Mouse (Mus musculus) hindbrain, embryonic 14.5 days (tissue): ENCODE measurements around the gene Olfr20. TPM values are rescaled to one million over a fixed set of nuclear protein-coding genes. Genes with fewer than 3 reads are reported as not detected.
"Not testable (repeated sequence)": the region's sequence is repeated elsewhere in the genome, so short reads cannot be mapped to it uniquely, and the experiment has no call there.

Source experiments
- ATAC-seq: fragments of 200-750 bp; cut with Nextera tagmentation; 2 replicates; pipeline ENCODE4 v1.8.0; 2017; ENCODE audit warnings: moderate number of reproducible peaks, mild to moderate bottlenecking, moderate TSS enrichment, moderate library complexity; ENCODE audit not compliant: low FRiP score
- DNase-seq: peaks from one replicate; pipeline ENCODE4 v3.0.0-alpha.2; 2015; ENCODE audit warnings: low spot score
- H3K27ac ChIP-seq: fragments of 300-500 bp; sonication (generic); 2 replicates; pipeline ENCODE4 v1.5.1; 2014; ENCODE audit warnings: mild to moderate bottlenecking, moderate library complexity
- H3K27me3 ChIP-seq: fragments of 300-500 bp; sonication (generic); 2 replicates; pipeline ENCODE4 v1.6.1; 2014; ENCODE audit warnings: mild to moderate bottlenecking, low read length, mixed read lengths; ENCODE audit not compliant: control insufficient read depth, insufficient read depth
- H3K36me3 ChIP-seq: fragments of 300-500 bp; sonication (generic); replicated peaks from 2 replicates; pipeline ENCODE4 v1.6.1; 2014; ENCODE audit not compliant: control insufficient read depth, insufficient read depth
- H3K4me1 ChIP-seq: fragments of 300-500 bp; sonication (generic); replicated peaks from 2 replicates; pipeline ENCODE4 v1.6.1; 2014; ENCODE audit warnings: antibody characterized with exemption, low read length, mixed read lengths; ENCODE audit not compliant: control insufficient read depth, insufficient read depth
- H3K4me2 ChIP-seq: fragments of 300-500 bp; sonication (generic); replicated peaks from 2 replicates; pipeline ENCODE4 v1.6.1; 2014; ENCODE audit warnings: mild to moderate bottlenecking, moderate library complexity
- H3K4me3 ChIP-seq: fragments of 300-500 bp; sonication (generic); replicated peaks from 2 replicates; pipeline ENCODE4 v1.5.1; 2014; ENCODE audit warnings: mild to moderate bottlenecking, low read length
- H3K9ac ChIP-seq: fragments of 300-500 bp; sonication (generic); 2 replicates; pipeline ENCODE4 v1.6.1; 2014
- H3K9me3 ChIP-seq: fragments of 300-500 bp; sonication (generic); 2 replicates; pipeline ENCODE4 v1.6.1; 2016; ENCODE audit warnings: low read length; ENCODE audit not compliant: control insufficient read depth
- WGBS: fragments of 180-500 bp; shearing (Covaris S2); extraction: QIAGEN DNeasy Blood & Tissue Kit; methylation state at CpG from one replicate; pipeline ENCODE4 v1.1.7; 2014; 5-methylcytosine and 5-hydroxymethylcytosine counted together
- polyA plus RNA-seq: library from polyadenylated mRNA; unstranded; fragments of >200 nt; fragmentation: Nextera tagmentation; extraction: Ambion mirVana; gene quantifications from 2 replicates; pipeline ENCODE4 v1.2.1, GENCODE M21; 2014

Olfr20 gene
- polyA plus RNA-seq: not detected in 2 replicates

DNA sequence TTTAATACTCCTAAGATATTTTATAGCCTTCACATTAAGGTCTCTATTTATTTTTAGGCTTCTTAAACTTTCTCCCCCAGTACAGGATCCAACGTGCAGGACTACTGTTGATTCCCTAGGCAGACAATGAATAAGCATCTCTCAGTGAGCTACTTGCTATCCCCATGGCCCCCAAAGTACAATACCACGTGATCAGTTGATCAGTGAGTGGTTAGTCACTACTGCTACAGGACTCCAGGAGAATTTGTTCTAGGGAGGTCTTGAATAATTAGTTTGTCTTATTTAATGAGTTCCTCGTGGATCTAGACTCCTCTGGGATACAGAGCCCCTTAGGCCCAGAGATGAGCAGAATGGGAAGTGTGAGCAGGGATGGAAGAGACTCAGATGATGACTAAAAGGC, at the start of gene Olfr20:
Gene Olfr20 (plus strand): TSS at position 301 of the 400 bp plus-strand sequence.
- H3K27me3 ChIP-seq: no peaks in the 10 kb centered on the region
- H3K4me1 ChIP-seq: no peaks in the 10 kb centered on the region
- H3K36me3 ChIP-seq: no peaks in the 10 kb centered on the region
- no peak within 1 kb of the TSS for H3K9ac ChIP-seq
- H3K27ac ChIP-seq: no peak within 1 kb of the TSS
- DNase-seq (no peak), ATAC-seq (no peak)
- H3K4me3 ChIP-seq: no peak within 1 kb of the TSS
- no peak within 1 kb of the TSS for H3K4me2 ChIP-seq
- H3K9me3 ChIP-seq: no peaks in the 10 kb centered on the region
- 56% methylated on average over 3 of the region's 3 CpGs for WGBS

- no peak overlapping the region for H3K4me2 ChIP-seq
- H3K27me3 ChIP-seq: no peaks in the 10 kb centered on the region
- H3K4me3 ChIP-seq: no peak overlapping the region
- no peak for ATAC-seq
- H3K27ac ChIP-seq: no peak overlapping the region
- H3K4me1 ChIP-seq: no peaks in the 10 kb centered on the region
- no peaks in the 10 kb centered on the region for H3K9me3 ChIP-seq
- WGBS: 33% methylated on average over 2 of the region's 2 CpGs
- DNase-seq: no peak
- no peak overlapping the region for H3K9ac ChIP-seq
- no peaks in the 10 kb centered on the region for H3K36me3 ChIP-seq
These were observed 47.5 kb upstream of the Olfr20 start for GRCm38 (mm10) chr11:73303123-73303522.

DNA sequence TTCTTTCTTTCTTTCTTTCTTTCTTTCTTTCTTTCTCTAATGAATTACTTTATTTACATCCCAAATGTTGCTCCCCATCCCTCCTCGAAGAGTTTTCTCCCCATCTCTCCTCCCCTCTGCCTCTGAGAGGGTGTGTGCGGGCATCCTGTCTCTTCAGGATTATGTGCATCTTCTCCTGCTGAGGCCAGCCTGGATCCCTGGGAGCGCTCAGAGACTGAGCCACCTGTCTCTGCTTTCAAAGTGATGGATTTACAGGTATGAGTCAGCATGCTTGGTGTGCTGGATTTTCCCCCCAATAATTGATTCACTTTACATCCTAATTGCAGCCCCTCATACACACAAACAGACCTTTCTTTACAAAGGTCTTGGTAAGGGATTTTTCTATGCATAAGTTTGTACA, 34.6 kb upstream of the Olfr20 start:
- 47% methylated on average over 3 of the region's 3 CpGs for WGBS
- no peak overlapping the region for H3K4me3 ChIP-seq
- no peaks in the 10 kb centered on the region for H3K9me3 ChIP-seq
- H3K36me3 ChIP-seq: no peaks in the 10 kb centered on the region
- no peak overlapping the region for H3K9ac ChIP-seq
- H3K4me1 ChIP-seq: no peaks in the 10 kb centered on the region
- ATAC-seq: no peak
- no peaks in the 10 kb centered on the region for H3K27me3 ChIP-seq
- no peak overlapping the region for H3K27ac ChIP-seq
- DNase-seq: no peak
- no peak overlapping the region for H3K4me2 ChIP-seq

DNA sequence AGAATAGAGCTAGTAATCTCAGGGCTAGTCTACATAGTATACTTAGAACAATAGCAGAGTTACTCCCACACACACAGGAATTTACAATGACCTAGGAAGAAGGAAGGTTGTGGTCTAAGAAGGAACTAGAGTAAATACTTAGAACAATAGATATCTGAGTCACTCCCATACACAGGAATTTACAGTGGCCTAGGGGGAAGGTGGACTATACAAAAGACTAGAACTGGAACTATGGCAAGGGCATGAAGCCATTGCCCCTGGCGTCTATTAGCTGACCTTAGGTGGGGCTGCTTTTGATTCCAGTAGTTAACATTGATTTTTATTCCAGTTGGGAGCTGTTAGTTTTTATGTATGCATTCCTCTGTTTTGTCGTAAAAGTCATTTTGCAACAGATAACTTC, 32.0 kb upstream of the Olfr20 start:
- not testable (repeated sequence) for H3K27ac ChIP-seq, H3K4me1 ChIP-seq, H3K9me3 ChIP-seq, H3K9ac ChIP-seq, H3K4me3 ChIP-seq, ATAC-seq, H3K36me3 ChIP-seq, H3K4me2 ChIP-seq, DNase-seq, H3K27me3 ChIP-seq
- 87% methylated on average over 2 of the region's 2 CpGs for WGBS

DNA sequence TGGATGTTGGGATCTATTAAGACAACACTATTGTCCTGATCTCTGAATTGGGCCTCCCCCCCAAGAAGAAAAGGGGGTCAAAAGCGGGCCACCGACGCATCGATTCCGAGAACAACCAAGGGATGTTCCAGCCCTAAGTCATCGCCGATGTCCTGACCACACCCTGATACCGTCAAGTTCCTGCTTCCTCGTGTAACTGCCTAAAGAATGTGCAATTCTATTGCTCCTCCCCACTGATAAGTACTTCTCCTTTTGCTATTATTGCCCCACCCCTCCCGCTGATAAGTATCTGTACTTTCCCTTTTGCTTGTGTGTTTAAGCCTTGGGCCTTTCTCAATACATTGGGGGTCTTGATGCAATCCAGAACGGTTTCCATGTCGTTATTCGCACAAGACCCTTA, 29.5 kb upstream of the Olfr20 start:
- H3K9ac ChIP-seq, H3K4me2 ChIP-seq, H3K4me1 ChIP-seq, H3K27ac ChIP-seq, H3K27me3 ChIP-seq, H3K4me3 ChIP-seq, H3K9me3 ChIP-seq, DNase-seq, H3K36me3 ChIP-seq, ATAC-seq: not testable (repeated sequence)
- WGBS: 95% methylated on average over 13 of the region's 13 CpGs

DNA sequence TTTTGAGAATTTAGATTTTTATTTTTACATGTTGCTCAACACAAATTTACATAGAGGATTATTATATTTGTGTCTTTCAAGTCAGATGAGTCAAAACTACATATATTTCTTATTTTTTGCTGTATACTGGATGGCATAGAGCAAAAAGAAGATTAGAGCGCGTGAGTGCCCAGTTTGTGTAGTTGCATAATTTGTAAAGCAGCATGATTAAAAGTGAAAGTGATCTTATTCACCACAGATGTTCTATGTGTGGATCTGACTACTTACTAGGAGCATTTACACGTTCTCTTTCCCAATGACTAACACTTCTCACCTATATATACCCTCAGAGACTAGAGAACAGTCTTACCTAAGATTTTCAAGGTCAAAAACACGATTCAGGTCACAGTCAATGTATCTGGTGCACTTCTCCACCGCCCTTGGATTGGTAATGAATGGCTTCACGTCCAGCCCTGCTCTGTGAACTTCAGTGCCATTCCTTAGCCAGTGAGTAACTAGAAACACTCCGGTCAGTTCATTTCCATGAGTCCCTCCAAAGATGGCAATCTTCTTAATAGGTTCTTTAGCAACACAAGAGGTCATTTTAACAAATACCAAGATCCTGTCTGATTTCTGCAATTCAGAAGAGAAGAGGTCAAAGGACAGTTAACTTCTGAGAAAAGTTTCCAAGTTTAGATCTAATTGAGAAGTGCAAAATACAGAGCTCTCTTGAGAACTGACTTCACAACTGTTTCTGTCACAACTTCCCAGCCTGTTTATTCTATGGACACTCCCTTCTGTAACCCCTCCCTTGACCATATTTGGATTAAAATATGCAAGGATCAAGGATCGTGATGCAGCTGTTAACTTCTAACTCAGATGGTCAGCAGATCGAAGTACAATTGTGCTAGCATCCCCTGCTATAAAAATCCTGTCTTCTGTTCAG, 26.4 kb upstream of the Olfr20 start:
- WGBS: 76% methylated on average over 9 of the region's 9 CpGs
- H3K36me3 ChIP-seq: no peaks in the 10 kb centered on the region
- H3K4me2 ChIP-seq: no peak overlapping the region
- no peak overlapping the region for H3K27ac ChIP-seq
- H3K4me1 ChIP-seq: no peaks in the 10 kb centered on the region
- H3K4me3 ChIP-seq: no peak overlapping the region
- ATAC-seq (no peak), DNase-seq (no peak)
- H3K9ac ChIP-seq: no peak overlapping the region
- H3K27me3 ChIP-seq: no peaks in the 10 kb centered on the region
- H3K9me3 ChIP-seq: no peaks in the 10 kb centered on the region

DNA sequence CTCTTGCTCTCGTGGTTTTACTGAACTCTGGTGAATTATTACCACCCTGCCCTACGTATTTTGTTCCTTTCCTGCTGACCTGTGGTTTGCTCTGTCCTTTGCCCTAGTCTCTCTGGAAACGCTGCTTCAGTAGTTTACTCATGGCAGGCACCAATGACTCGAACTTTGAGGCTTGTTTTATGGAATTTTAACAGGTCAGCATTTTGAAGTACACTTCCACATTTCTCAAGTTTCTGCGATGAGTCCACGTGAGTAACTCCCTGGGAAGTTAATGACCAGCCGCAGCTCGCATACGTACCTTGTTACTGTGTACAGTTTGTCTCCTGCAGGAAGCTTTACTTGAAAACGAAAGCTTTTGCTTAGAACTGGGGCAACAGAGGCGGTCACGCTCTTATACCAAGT, 24.1 kb upstream of the Olfr20 start:
- no peak for ATAC-seq
- 58% methylated on average over 12 of the region's 12 CpGs for WGBS

GRCm38 (mm10) chr11:73327361-73327760, 23.2 kb upstream of the Olfr20 start:
- H3K4me1 ChIP-seq: no peaks in the 10 kb centered on the region
- H3K27me3 ChIP-seq: no peaks in the 10 kb centered on the region

More for the DNA sequence above, 24.1 kb upstream of the Olfr20 start:
- Histone ChIP-seq H3K9ac (no peak overlapping the region), H3K9me3 (0 out of 2 replicates have a peak, but pooled peaks cover 3% of the 10 kb centered on the region), H3K27ac (no peak overlapping the region; the same call in 1 of the 2 replicates), H3K36me3 (no peaks in the 10 kb centered on the region), H3K4me3 (no peak overlapping the region), H3K27me3 (no peaks in the 10 kb centered on the region), H3K4me1 (no peaks in the 10 kb centered on the region), H3K4me2 (no peak overlapping the region)
- no peak for DNase-seq

GRCm38 (mm10) chr11:73329442-73329841, 21.1 kb upstream of the Olfr20 start, which contains the start of the genes Aspa, Gm49340 and Spata22:
TSS of gene Aspa (minus strand) at chr11:73329596.
TSS of gene Gm49340 (plus strand) at chr11:73329741.
TSS of gene Spata22 (plus strand) at chr11:73329741.
- Histone ChIP-seq H3K27me3 (no peaks in the 10 kb centered on the region), H3K4me3 (no peak within 1 kb of the TSS), H3K4me1 (no peaks in the 10 kb centered on the region), H3K9me3 (0 out of 2 replicates have a peak, but pooled peaks cover 3% of the 10 kb centered on the region), H3K4me2 (no peak within 1 kb of the TSS), H3K36me3 (no peaks in the 10 kb centered on the region), H3K9ac (no peak within 1 kb of the TSS), H3K27ac (no peak within 1 kb of the TSS)
- WGBS: 81% methylated on average over 27 of the region's 27 CpGs
- ATAC-seq (no peak), DNase-seq (no peak)

More at GRCm38 (mm10) chr11:73327361-73327760, 23.2 kb upstream of the Olfr20 start:
- no peak overlapping the region for H3K4me3 ChIP-seq
- H3K4me2 ChIP-seq: no peak overlapping the region
- no peaks in the 10 kb centered on the region for H3K36me3 ChIP-seq
- DNase-seq: no peak
- H3K27ac ChIP-seq: no peak overlapping the region
- ATAC-seq: no peak
- WGBS: 75% methylated on average over 4 of the region's 4 CpGs
- H3K9ac ChIP-seq: no peak overlapping the region
- H3K9me3 ChIP-seq: 0 out of 2 replicates have a peak, but pooled peaks cover 3% of the 10 kb centered on the region
